Mouse (Mus musculus) liver, adult (tissue): ENCODE data around the gene Rln1.

Experiments used
- GATA4 ChIP-seq: IDR thresholded peaks from 2 replicates; pipeline ENCODE4 v1.6.1; 2014; ENCODE audit warnings: mild to moderate bottlenecking, low read length; ENCODE audit not compliant: insufficient replicate concordance

Rln1 gene

GRCm38 (mm10) chr19:29326822-29327552, 7.5 kb downstream of the Rln1 start:
- TF ChIP-seq GATA4: no peak

- no peak for TF ChIP-seq GATA4
These were observed 8.1 kb downstream of the Rln1 start for GRCm38 (mm10) chr19:29326396-29326795.

- no peak for TF ChIP-seq GATA4
These were observed 8.7 kb downstream of the Rln1 start for GRCm38 (mm10) chr19:29325852-29326180.

- TF ChIP-seq GATA4: no peak
These were observed 9.2 kb downstream of the Rln1 start, which contains the start of gene Insl6 for GRCm38 (mm10) chr19:29325053-29325851. TSS of gene Insl6 (minus strand) at chr19:29325356.

GRCm38 (mm10) chr19:29323416-29324049, 10.9 kb downstream of the Rln1 start:
- TF ChIP-seq GATA4: no peak

- TF ChIP-seq GATA4: no peak
These were observed 21.8 kb downstream of the Rln1 start for GRCm38 (mm10) chr19:29312661-29313060.

- TF ChIP-seq GATA4: no peak
These were observed 22.7 kb downstream of the Rln1 start for GRCm38 (mm10) chr19:29311791-29312190.

GRCm38 (mm10) chr19:29308832-29309231, 25.6 kb downstream of the Rln1 start:
- TF ChIP-seq GATA4: no peak

- TF ChIP-seq GATA4: no peak
These were observed 32.4 kb downstream of the Rln1 start for GRCm38 (mm10) chr19:29302119-29302518.

- TF ChIP-seq GATA4: no peak
These were observed 33.6 kb downstream of the Rln1 start for GRCm38 (mm10) chr19:29300919-29301318.

GRCm38 (mm10) chr19:29297366-29297765, 37.1 kb downstream of the Rln1 start:
- TF ChIP-seq GATA4: no peak

GRCm38 (mm10) chr19:29296166-29296565, 38.3 kb downstream of the Rln1 start:
- TF ChIP-seq GATA4: no peak

GRCm38 (mm10) chr19:29294756-29295155, 39.7 kb downstream of the Rln1 start:
- TF ChIP-seq GATA4: no peak

- TF ChIP-seq GATA4: no peak
These were observed 41.9 kb downstream of the Rln1 start for GRCm38 (mm10) chr19:29292546-29292945.

- no peak for TF ChIP-seq GATA4
These were observed 42.9 kb downstream of the Rln1 start for GRCm38 (mm10) chr19:29291532-29291931.

GRCm38 (mm10) chr19:29287863-29288262, 46.6 kb downstream of the Rln1 start:
- no peak for TF ChIP-seq GATA4
